Mouse (Mus musculus) naive thymus-derived CD4-positive, alpha-beta T cell, adult 2 months (primary cell): ENCODE data around the gene Hapln4.
"Not testable (repeated sequence)": the region's sequence is repeated elsewhere in the genome, so short reads cannot be mapped to it uniquely, and the experiment has no call there.

ENCODE experiments used
- DNase-seq: peaks from one replicate; pipeline ENCODE4 v3.0.0-alpha.2; 2011; ENCODE audit warnings: low read depth

The Hapln4 gene

DNA sequence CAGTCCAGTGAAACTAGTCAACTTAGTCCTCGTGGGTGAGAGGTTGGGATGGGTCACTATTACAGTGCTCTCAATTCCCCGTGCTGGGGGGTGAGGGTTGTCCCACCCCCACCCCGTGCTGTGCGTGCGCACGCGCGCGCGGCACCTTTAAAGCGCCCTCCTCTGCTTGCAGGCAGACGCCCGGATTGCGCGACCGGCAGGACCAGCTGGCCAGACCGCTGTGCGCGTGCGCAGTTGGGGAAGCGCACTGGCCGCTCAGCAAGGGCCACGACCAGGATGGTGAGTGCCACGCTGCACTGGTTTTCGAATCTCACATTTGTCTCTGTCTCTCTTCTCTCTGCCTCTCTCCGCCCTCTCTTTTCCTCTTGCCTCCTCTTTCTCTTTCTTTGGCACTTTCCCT lies at the start of gene Hapln4:
Hapln4 (plus strand) TSS at position 173 of the 400 bp plus-strand sequence.
- no peak for DNase-seq

DNA sequence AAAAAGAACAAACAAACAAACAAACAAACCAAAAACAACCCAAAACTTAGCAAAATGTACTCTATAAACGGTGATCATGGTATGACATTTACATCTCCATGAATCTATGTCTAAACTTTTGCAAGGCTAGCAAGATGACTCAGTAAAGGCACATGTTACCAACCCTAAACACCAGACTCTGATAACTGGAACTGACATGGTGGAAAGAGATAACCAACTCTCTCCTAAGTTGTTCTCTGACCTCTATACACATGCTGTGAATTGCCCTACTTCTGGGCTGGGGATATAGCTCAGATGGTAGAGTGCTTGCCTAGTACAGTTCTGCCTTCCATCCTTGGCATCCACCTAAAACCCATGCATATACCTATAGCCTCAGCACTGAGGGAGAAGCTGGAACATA lies 45.3 kb upstream of the Hapln4 start:
- no peak for DNase-seq

DNA sequence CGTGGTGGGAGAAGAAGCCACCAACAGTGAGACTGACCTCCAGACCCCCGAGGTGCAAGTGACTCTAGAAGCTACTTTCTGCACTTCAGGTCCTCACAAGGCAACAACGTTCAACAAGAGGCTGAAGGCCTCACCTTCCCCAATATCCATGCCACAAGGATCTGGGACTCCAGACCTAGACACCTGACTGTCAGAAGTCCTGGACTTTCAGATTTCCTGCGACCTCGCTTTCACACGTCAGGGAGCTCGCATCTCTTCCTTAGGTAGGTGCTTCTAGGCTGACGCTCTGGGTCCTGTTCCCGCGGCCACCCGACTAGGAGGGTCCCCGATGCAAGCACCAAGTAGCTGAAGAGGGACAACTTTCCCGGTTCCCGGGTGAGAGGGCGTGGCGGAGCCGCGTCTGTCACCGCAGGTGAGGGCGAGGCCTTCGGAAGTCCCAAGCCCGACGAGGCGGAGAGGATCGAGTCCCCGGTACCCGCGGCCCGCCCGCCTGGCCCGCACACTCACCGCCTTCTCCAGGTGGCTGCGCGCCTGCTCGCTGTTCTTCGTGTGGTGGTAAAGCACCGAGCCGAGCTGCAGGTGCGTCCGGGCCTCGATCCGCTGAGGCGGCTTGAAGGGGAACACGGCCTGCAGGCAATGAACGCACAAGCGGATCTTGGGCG lies 41.2 kb upstream of the Hapln4 start:
- DNase-seq = no peak

DNA sequence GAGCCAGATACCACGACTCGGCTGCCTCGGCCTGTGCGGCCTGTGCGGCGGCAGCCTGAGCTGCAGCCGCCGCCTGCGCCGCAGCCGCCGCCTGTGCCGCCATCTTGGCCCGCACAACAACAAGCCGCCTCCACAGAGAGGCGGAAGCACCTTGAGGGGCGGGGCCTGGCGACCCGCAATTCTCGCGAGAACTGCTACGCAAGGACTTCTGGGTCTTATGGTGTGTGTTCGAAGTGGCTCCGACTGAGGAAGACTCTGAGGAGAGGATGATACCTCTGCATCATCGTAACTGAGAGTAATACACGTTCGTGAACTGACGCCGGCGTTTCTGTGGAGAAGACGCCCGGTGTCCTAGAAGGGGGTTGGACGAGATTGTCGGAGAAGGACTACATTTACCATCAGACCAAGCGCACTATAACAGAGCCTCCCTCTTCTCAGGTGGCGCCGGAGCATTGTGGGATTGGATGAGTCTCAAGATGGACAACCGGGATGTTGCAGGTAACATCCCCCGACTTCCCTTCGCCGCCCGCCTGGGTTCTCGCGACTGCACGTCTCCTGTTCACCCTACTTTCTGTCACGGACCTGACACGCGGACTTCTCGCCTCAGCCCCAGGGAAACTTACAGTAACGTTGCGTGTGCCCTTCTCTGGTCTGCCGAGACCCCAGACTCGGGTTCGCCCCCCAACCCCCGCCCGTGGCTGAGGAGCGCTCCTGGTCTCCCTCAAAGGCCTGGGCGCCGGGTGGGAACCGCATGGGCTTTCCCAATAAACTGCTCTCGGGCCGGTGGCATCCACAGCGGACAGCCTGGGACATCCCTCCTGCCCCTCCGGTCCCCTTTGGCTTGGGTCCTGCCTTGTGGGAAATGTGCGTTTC lies 40.4 kb upstream of the Hapln4 start, which contains the start of the genes Mau2 and Sugp1:
Mau2 (minus strand) TSS at position 152 of the 873 bp plus-strand sequence.
Sugp1 (plus strand) TSS at position 231 of the 873 bp plus-strand sequence.
- peak; percentile 100 for DNase-seq

DNA sequence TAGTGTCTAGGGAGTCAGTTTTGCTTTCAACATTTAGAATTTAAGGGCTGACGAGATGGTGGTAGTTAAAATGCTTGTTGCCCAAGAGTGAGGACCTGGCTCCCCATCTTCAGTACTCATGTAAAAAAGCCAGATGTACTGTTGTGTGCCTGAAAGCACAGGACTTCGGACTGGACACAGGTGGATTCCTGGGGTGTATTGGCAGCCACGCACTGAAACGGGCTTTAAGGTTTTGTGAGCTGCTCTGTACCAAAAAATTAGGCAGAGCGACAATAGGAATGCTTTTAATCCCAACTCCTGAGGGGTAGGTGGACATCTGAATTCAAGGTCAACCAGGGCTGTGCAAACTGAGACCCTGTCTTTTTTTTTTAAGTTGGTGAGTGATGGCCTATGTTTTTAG lies 39.3 kb upstream of the Hapln4 start:
- no peak for DNase-seq

DNA sequence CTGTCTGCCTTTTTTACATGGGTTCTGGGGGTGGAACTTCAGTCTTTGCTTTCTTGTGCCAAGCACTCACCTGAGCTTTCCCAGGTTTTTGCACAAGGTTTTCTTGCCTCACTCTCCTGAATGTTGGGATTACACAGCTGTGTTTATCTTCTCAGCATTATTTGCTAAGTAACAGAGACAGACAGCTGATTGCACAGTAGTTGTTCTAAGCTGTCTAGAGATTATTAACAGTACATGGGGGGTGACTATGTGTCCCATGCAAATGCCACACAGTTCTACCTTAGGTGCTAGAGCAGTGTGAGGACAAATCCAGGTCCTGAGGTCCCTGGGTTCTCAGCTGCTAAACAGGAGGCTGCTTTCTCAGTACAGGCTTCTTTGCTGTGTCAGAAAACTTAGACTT lies 33.6 kb upstream of the Hapln4 start:
- DNase-seq = no peak

DNA sequence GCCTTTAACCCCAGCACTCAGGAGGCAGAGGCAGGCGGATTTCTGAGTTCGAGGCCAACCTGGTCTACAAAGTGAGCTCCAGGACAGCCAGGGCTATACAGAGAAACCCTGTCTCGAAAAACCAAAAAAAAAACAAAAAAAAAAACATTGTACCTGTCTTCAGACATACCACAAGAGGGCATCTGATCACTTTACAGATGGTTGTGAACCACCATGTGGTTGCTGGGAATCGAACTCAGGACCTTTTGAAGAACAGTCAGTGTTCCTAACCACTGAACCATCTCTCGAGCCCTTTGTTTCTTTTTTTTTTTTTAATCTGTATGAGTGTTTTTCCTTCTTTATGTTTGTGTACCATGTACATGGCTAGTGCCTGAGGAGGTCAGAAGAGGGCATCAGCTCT lies 32.8 kb upstream of the Hapln4 start:
- DNase-seq = not testable (repeated sequence)

DNA sequence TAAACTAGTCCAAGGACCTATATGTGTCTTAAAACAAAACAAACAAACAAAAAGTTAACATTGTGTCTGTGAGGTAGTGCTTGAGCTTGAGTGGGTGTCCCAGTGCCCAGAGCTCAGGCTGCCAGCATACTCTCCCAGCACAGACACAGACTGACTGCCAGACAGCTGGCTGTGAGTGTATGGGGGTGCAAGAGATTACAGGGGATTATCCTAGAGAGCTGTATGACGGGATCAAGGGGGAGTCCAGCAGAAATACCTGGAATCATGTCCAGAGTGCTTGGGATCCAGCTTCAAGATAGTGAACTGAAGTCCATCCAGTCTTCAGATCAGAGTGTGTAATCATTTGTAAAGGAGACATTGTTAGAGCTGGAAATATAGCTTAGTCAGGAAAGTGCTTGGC lies 25.5 kb upstream of the Hapln4 start:
- DNase-seq = no peak

DNA sequence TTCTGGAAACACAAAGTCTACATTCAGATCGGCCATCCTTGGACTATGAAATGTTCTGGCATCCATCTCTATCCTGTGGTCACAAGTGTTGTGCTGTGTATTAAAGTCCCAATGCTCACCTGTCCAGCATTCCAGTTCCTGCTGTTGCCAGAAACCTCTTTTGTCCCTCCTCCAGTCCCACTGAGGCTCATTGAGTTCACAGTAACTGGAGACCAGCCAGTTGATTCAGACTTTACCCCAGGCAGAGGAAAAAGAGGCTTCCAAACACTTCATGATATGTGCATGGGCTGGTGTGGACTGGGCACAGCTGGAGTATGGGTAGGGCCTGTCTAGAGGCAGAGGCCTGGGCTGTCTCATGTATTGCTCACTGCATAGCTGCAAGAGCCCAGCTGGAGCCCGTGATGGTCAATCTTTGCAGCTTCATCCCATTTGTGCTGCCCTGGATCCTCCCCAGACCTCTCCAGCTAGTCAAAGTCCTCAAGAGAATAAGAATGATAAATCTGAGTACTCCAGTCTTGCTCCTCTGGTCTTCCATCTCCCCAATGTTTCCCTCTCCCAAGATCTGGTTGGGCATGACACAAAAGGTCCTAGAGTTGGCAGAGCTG lies 11.3 kb upstream of the Hapln4 start:
- peak; percentile 12 for DNase-seq

DNA sequence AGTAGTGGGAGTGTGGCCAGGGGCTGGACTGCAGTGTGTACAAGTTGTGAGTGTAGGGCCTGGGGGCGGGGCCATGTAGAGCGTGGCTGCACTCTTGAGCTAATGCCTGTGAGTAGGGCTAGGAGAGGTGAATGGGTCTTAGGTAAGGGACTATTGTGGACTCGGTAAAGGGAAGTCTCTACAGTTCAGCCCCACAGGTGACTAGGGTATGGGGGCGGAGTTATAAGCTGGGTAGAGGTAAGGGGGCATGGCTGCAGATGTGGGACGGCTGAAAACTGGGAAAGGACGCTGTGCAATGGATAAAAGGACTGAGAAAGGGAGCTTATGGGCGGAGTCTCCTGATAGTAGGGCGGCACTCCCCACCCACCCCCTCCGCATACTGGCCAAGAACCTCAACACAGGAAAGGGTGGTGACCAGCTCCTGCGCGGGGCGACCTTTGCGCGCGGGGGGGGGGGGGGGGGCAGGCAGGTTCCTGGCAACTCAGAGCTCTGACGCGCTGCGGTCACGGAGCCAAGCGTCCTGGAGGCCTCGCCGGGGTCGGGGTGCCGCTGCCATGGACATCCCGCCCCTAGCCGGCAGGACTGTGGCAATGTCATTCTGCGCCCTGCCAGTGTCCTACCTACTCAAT lies 10.7 kb upstream of the Hapln4 start, which contains the start of gene Tm6sf2:
Tm6sf2 (plus strand) TSS at position 484 of the 629 bp plus-strand sequence.
- DNase-seq = peak; percentile 17

DNA sequence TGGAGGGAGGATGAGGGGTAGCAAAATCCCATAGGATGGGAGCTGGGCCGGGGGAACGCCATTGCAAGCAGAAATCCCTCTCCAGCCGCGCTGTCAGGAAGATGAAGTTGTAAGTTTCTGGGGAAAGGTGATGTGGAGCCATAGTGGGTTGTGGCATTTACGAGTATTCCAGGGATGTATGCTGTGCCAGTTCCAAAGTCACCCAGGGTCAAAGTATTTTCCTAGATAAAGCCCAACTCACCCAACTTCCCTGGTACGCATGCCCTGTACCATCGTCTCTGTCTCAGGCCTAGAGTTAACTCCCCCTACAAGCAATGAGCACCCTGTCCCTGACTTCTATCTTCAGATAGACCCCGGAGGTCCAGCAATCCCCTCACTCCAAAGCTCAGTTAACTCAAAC lies 10.1 kb upstream of the Hapln4 start:
- no peak for DNase-seq

DNA sequence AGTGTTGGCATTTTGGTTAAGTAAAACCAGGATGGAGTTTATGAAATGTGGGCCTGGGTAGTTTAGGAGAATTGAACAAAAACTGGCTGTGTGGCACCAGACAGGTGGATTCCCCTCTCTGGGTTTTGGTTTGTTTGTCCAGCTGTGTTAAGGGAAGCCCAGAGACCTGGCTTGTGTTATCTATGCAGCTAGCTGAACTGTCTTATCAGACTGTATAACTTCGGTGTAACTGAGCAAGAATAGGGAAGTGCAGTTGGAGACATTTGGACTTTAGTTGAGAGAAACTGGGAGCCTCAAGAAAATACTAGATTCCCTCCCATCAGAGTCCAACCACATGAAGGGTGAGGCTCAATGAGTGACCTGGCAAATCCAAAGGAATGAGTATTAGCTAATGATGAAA lies 9.6 kb upstream of the Hapln4 start:
- no peak for DNase-seq

DNA sequence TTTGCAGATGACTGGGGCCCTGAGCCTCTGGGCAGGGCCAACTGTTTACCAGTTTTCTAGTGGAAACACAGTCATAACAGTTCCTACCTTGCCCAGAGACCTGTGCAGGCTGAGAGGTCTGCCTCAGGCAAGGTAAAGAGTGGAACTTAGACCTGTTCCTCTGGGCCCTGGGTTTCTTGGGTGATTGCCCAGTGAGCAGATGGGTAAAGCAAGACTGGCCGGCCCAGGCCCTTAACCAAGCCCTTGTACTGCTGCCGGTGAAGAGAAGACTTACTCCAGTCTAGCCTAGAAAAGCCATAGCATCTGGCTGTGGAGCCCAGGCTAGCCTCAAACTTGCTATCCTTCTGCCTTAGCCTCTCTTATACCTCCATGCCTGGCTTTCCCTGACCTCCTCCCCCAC lies 1.3 kb upstream of the Hapln4 start:
- no peak for DNase-seq

DNA sequence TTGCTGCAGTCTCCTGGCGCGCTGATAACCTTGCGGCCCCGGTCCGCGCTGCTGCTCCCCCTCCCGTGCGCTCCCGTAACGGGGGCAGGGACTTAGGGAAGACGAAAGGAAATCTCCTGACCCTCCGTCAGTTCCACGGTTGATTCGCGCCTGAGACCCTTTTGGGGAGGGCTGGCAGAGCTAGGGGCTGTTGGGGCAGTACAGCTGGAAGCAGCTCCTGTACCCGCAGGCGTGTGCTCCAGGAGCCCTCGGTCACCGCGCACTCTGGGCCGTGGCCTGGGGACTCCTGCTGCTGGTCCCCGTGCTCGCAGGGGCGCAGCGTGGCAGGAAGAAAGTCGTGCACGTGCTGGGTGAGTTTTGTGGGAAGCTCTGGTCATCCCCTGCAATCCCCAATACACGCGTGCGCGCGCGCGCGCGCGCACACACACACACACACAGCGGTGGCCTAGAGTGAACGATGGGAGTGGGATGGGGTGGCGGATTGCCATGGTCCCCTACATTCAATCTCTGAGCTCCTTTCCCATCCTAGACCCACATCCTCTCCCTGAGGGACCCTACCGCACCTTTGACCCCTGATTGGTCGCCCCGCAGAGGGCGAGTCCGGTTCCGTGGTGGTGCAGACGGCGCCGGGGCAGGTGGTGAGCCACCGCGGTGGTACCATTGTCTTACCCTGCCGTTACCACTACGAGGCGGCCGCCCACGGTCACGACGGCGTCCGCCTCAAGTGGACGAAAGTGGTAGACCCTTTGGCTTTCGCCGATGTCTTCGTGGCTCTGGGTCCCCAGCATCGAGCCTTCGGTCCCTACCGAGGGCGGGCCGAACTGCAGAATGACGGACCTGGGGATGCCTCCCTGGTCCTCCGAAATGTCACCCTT lies 1.2 kb downstream of the Hapln4 start:
- DNase-seq = no peak

DNA sequence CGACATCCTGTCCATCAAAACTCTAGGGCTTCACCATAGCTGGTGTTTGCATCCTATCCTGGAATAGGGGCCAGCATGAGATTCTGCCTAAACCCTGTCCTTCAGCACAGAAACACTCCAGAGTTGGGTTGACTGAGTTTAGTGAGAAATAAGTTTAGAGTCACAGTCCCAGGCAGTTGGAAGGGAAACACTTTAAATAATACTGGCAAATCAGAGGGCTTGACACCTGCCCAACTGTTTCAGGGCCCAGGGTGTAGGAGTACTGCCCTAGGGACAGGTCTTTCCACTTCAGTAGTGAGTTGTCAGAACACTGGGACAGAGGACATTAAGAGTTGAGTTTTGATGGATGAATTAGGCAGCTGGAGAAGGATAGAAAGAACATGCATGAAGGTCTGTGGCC lies 2.9 kb downstream of the Hapln4 start:
- no peak for DNase-seq

DNA sequence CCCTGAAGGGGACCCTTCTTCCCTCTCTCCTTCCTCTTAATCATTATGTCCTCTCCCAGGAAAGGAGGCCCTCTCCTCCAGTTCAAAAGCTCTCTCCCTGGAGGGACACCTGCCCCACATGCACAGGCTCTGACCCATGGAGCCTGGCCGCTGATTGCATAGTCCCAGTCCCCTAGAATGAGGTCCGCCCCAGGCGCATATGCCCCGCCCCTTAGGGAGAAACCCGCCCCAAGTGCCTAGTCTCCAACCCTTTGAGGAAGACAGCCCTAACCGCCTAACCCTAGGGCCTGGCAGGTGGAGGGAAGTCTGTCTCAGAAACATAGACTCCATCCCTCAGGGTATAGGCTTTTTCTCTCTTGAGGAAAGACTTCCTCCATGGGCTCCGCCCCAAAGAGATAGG lies 4.0 kb downstream of the Hapln4 start:
- no peak for DNase-seq

DNA sequence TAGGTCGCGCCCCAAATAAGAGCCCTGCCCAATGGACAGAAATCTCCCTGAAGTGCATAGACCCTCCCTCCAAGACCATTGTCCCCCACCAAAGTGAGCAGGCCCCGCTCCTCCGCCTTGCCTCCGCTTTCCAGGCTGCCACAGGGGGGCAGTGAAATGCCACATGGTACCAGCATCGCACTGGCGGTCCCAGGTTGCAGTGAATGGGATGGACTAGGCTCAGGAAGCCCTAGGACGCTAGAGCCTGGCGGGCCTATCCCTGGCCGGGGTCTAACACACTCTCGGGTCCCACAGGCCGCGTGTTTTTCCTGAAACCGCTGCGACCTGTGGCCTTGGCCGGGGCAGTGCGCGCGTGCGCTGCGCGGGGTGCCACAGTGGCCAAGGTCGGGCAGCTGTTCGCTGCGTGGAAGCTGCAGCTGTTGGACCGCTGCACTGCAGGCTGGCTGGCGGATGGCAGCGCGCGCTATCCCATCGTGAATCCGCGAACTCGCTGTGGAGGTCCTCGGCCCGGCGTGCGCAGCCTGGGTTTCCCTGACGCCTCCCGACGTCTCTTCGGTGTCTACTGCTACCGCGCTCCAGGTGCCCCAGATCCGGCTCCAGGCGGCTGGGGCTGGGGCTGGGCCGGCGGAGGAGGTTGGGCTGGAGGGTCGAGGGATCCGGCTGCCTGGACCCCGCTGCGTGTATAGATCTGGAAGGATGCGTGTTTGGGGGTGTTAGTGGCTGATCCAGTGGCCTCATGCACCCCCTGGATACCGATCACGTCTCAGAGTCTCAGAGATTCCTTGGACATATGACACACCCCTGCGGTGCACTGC lies 4.8 kb downstream of the Hapln4 start:
- DNase-seq = no peak

DNA sequence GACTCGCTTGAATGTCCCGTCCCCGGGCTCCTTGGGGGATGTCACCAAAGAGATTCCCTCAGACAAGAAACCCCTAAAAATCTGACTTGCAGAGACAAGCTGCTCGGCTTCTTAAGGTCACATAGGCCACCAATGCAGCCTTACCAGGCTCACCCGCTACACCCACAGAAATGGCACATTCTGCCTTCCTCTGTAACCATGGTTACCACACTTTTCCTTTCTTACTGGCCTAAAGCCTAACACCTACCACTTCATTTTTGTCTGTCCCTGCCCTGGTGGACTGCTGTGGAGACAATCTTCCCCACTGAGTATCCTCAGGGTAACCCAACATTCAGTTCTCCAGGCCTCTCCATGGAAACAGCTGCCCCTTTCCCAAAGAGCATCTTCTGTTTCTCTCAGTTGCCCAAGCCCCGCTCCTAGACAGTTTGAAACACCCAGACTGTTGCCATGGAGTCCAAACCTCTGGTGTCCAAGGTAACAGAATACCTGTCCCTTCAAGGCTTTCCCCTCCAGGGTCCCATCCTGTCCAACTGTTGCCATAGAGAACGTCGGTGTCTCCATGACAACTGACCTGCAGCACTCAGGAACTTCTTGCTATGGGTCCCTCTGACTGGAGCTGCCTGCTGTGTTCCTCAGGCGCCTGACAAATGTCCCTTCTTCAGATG lies 6.2 kb downstream of the Hapln4 start:
- no peak for DNase-seq

DNA sequence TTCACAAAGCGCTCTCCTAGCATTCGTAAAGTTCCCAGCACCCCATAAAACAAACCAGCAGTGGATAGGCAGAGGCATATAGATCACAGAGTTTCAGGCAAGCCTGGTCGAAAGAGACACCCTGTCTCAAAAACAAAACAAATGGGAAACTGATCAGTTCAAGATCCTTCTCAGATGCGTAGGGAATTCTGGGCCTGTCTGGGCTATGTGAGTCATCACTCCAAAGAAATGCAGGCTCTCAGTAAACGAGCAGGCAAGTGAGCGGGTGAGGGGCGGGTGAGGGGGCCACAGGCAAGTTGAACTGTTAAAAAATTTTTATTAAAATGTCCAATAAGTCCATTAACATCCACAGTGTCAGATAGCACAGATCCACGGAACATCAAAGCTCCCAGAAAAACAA lies 9.5 kb downstream of the Hapln4 start:
- DNase-seq = no peak

DNA sequence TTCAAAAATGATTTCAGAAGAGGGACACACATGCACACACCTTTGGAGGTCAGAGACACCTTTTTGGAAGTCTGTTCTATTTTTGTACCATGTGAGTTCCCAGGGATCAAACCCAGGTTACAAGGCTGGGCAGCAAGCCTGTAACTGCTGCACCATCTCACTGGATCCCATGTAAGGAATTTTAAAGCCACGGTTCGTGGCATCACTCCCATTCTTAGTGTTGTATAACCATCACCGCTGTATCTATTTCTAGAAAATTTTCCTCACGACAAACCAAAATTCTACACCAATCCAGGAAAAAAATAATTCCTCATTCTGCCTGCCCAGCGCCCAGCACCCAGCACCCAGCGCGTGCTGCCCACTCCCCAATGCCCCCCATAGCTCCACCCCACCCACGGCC lies 16.0 kb downstream of the Hapln4 start:
- DNase-seq = no peak
